Mouse (Mus musculus) c-Kit-positive CD71-negative TER-119-negative erythroid progenitor cells, embryonic 14.5 days (primary cell): ENCODE measurements around the gene Ppy.

Experiments
- DNase-seq: peaks from one replicate; pipeline ENCODE4 v3.0.0-alpha.2; 2013; ENCODE audit warnings: low read depth

Gene Ppy

DNA sequence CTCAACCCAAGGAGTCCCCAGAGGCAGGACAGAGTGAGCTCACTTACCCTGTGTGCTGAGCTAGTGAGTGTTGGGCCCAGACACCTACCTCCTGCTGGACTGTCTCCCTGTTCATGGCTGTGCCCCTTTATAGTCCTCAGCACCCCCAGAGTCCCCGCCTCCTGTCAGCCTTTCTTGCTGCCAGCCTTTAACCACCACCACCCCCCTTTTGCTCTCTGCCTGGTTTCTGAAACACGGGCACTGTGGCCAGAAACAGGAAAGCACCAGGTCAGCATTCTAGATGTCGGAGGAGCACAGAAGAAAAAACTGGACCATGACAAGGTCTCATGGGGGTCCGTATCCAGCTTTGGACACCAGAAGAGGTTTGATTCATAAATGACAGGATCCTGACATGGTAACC is at the start of gene Ppy:
Ppy (minus strand) TSS at position 101 of the 400 bp plus-strand sequence.
- no peak for DNase-seq

DNA sequence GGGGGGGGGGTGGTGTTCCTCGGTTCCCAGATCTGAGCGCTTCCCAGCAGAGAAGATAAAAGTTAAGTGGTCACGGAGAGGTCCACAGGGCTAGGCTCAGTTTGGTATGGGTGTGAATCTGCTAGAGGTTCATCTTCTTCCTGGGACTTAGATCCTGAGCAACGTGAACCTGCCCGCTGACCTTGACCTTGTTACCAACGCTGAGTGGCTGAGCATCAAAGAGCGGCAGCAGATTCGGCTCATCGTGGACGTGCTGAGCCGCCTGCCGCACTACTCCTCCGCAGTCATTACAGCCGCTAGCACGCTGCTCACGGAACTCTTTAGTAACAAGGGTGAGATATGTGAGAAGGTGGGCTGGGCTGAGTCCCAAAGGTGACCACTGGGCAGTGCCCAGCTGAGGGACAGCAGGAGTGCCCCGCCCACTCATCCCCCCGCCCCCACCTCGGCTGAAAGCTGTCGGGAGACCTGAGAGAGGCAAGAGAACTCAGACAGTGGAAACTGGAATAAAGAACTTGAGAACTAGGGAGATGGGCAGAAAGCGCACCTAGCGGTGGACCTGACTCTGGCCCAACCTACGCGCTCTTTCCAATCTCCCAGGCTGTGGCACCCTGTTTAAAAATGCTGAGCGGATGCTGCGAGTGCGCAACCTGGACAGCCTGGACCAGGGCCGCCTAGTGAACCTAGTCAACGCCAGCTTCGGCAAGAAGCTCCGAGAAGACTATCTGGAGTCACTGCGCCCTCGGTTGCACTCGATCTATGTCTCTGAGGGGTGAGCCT is 46.3 kb upstream of the Ppy start:
- DNase-seq: no peak

DNA sequence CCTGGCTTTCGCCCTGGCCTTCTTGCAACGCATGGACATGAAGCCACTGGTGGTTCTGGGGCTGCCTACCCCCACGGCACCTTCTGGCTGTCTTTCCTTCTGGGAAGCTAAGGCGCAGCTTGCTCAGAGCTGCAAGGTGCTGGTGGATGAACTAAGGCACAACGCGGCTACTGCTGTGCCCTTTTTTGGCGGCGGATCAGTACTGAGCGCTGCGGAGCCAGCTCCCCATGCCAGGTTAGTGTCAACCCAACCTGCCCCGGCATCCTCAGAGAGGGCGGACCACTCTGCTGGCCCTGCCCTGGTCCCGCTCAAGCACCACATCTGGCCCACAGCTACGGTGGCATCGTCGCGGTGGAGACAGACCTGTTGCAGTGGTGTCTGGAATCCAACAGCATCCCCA is 45.4 kb upstream of the Ppy start:
- DNase-seq: no peak

GRCm38 (mm10) chr11:102146005-102146404 is 44.9 kb upstream of the Ppy start:
- no peak for DNase-seq

GRCm38 (mm10) chr11:102145471-102146001 is 44.4 kb upstream of the Ppy start, which contains the start of gene Nags:
Nags (plus strand) TSS chr11:102145513.
- DNase-seq: no peak

- DNase-seq: no peak
Measured at GRCm38 (mm10) chr11:102144957-102145470, 43.9 kb upstream of the Ppy start.

- no peak for DNase-seq
Measured at GRCm38 (mm10) chr11:102142355-102142754, 41.2 kb upstream of the Ppy start.

GRCm38 (mm10) chr11:102140508-102140907 is 39.4 kb upstream of the Ppy start:
- DNase-seq: peak; percentile 73

GRCm38 (mm10) chr11:102138447-102138740 is 37.3 kb upstream of the Ppy start:
- DNase-seq: no peak

DNA sequence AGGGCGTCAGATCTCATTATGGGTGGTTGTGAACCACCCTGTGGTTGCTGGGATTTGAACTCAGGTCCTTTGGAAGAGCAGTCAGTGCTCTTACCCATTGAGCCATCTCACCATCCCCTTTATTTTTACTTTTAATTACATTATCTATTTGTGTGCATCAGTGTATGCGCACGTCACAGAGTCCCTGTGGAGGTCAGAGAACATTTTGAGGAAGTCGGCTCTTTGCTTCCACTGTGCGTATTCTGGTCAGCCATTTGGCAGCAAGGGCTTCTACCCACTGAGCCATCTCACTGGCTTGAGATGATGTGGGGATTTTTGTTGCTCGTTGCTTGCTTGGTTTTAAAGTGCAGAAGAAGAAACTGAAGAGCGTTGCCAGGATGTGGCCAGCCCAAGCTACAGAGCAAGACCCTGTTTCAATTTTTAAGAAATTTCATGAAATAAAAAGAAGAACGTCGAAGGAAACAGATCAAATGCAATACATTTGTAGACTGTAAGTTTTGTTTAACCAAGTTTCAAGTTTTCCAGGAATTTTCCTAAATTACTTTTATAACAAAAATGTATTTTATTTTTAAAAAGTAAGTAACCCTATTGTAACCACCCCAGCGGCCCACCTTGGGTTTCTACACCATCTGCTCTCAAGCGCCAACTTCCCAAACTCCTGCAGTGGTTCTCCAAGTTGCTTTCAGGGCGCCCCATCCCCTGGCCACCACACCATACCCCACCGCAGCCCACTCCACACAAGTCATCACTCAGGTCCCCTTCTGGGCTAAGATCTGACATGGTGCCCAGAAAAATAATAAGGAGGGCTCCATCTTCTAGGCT is 36.7 kb upstream of the Ppy start:
- no peak for DNase-seq

DNA sequence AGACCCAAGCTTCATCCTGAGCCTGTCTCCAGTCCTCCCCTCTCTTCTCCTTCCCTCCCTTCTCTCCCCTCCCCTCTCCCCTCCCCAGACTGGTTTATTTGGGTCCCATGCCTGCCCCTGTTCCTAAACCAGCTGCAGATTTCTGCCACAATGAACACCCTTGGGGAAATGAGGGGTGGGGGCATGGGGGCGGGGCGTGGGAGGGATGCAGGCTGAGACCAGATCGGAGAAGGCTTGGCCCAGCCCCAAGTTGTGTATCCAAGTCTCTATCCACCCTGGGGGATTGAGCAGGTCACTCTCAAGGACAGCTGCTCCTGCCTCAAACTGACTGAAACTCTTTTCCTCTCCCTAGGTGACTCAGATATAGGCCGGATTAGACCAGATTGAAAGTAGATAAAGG is 33.4 kb upstream of the Ppy start:
- no peak for DNase-seq

DNA sequence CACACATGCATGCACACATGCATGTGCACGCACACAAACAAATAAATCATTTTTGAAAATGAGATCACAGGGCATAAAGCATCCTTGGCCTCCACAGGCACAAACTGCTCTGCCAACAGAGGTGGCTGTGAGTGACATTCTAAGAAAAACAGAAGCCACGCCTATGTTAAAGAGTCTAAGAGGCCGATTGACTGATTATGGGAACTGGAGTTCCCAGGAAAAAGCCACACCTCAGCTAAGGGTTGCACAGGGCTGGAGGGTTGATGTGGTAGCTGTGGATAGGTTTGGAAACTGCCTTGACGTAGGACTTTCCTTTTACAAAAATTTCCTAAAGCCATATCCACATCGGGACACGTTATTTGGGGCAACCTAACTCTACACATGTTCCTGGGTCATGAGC is 16.3 kb upstream of the Ppy start:
- no peak for DNase-seq

GRCm38 (mm10) chr11:102116241-102116640 is 15.1 kb upstream of the Ppy start:
- DNase-seq: no peak

- DNase-seq: no peak
Measured at GRCm38 (mm10) chr11:102111576-102111975, 10.5 kb upstream of the Ppy start.

DNA sequence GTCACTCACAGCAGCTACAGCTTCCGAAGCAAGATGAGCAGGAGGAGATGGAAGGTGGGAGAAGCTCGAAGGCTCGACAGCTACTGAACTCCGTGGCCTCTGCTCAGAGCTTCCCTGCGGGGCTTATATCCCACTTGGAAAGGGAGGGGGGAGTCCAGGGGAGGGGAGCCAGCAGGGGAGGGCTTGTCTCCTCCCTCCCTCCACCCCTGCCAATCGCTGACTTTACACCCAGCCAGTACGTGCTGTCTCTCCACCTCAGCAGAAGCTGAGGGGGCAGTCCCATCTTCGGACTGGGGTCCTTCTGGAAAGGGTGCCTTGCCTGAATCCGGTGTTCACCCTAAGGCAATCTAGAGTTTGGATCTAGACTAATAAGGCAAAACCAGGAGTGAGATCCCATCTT is 6.6 kb upstream of the Ppy start, which contains the start of gene Pyy:
Pyy (minus strand) TSS at position 101 of the 400 bp plus-strand sequence.
- DNase-seq: no peak

- no peak for DNase-seq
Measured at GRCm38 (mm10) chr11:102106911-102107310, 5.8 kb upstream of the Ppy start.

DNA sequence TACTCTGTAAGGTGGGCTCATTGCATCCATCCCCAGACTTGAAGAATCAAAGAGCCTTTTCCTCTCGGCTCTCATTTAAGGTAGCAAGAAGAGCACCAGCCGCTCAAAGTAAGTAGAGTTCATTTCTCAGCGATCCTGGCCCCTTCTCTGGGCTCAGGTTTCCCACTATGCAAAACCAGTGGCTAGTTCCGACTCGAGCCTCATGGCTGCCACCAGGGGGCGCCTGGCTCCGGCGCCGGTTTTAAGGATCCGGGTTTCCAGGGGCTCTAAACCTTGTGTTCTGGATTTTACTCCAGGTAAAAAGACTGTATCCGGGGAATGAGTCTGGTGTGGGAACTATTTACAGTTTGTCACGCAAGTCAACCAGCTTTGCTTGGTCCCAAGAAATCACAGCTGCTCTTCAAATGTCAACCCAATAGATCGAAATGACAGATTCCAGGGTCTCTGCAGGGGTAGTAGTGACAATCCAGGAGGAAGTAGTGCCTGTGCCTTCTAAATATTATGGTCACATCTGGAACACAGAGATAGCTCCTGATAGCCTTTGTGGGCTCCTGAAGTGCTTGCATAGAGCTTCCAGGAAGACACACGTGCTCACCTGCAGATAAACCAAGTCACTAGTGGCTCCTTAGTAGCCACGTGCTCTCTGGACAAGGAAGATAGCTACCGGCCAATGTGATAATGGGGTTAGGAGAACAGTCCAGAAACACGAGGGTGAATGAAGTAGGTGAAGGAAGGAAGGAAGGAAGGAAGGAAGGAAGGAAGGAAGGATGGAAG is 1.6 kb upstream of the Ppy start:
- no peak for DNase-seq

GRCm38 (mm10) chr11:102096887-102097391 is 4.2 kb downstream of the Ppy start:
- DNase-seq: no peak

DNA sequence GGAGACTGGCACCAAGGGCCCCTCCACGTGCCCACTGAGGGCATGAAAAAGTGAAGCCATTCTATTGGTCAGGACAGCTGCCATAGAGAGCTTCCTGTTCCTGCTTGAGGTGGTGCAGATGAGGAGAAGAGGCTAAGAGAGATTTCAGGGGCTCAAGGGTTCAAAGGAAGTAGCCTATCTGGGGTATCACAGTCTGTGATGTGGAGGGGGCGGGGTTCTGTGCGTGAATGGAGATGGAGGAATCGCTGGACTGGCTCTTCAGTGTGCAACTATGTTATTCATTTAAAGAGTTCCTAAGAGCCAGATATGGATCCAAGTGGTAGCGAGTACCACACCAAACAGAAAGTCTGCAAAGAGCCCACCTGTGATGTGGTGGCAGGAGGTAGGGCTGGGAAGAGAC is 4.7 kb downstream of the Ppy start:
- no peak for DNase-seq

GRCm38 (mm10) chr11:102095676-102096075 is 5.4 kb downstream of the Ppy start:
- no peak for DNase-seq

GRCm38 (mm10) chr11:102089088-102089808 is 11.9 kb downstream of the Ppy start:
- peak; percentile 77 for DNase-seq
